Mouse (Mus musculus): ENCODE results near the gene Spg11. TPM values are rescaled to one million over a fixed set of nuclear protein-coding genes. Genes with fewer than 3 reads are reported as not detected.
"Not testable (repeated sequence)": the region's sequence is repeated elsewhere in the genome, so short reads cannot be mapped to it uniquely, and the experiment has no call there.

Gene Spg11
- total RNA-seq, 2 experiments from 2014 or later: 16.9 to 19.7 TPM

DNA sequence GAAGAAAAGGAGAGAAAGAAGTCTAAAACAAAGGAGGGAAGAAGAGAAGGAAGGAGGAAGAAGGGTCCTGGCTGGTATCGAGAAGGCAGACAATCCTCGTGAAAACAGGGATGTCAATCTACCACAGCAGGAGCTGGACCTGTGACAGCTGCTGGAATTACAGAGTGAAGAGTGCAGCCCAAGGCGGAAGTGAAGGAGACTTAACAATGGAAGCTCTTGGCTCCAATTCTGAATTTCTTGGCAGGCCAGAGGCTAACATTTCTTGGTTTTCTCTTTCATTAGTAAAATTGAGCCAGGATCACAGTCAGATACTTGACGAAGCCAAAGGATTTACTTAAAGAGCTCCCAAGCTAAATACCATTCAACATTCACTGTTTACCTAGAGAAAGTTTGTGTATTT is 31.7 kb downstream of the Spg11 start:
- intact Hi-C loops (cut with DNase I): no loop called here
- no peak for DNase-seq (ENCODE audit: low spot score in 2 of 2)

DNA sequence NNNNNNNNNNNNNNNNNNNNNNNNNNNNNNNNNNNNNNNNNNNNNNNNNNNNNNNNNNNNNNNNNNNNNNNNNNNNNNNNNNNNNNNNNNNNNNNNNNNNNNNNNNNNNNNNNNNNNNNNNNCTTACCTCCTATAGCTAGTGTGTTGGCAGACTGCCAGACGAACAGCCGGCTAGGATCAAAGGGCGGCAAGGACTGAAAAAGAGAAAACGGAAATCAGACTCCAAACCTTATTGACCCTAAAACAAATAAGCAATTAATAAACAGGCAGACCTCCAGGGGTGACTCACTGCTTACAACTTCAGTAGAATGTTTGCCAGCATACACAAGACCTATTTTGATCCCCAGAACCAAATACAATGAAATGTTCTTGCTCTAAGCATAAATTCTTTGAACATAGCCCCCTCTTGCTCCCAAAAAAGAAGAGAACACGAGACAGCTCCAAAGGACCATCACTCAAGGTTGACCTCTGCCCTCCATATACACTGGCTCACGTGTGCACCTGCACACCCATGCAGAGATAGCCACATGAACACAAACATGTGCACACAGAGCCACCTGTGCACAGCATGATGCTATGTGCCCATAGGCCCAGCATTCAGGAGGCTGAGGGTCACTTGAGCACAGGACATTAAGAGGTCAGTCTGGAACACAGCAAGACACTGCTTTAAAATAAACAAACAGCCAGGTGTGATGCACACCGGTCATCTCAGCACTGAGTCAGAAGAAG is 36.3 kb downstream of the Spg11 start:
- no peak for DNase-seq (ENCODE audit: low spot score in 2 of 2)
- intact Hi-C loops (cut with DNase I): no loop called here

DNA sequence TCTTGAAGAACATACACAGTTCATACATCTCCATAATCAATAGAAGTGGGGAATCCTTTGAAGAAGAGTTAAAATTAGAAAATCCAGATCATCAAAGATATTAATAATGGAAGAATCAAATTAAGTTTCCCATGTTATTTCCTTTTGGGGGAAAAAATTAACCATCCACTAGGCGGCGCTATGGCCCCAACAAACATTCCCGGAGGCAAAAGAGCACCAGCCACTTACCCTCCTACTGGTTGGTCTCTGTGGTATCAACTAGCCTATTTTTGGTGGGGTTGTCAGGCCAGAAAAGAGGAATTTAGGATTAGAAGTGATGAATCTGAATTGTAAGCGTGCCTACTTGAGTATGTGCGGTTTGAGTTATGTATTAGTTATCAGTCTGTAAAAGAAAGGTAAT is 48.3 kb downstream of the Spg11 start:
- peak in 1 of 2 experiments; percentile 49 for DNase-seq (ENCODE audit: low spot score in 2 of 2)

DNA sequence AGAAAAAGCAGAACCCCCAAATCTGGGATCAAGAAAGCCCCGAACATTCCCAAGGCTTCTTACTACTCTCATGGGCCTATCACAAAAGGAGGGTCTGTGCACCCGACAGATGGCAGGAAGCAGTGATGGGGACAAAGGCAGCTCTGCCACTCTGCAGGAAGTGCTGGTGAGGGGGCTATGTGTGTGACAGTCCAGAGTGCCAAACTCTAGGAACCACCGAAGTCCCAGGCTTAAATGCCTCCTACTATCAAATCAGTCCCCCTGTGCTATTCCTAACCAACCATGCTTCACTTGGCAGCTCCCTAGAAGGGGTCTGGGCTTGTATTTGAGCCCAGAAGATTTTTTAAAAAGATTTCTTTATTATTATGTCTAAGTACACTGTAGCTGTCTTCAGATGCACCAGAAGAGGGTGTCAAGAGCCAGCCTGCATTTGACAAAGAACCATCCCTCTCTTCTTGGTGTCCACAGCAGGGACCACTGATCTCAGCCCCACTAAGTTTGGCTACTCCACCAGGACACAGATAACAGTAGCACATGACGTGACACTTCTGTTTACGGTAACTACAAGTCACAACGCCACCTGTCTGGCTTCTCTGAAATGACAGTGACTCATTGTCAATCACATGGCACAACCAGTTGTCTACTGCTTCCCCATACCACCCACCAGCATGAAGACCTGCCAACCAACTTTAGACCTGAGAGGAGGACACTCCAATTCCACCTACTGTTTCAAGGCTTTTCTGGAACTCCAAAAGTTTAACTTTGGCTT is 48.9 kb downstream of the Spg11 start:
- intact Hi-C loops (cut with DNase I): no loop called here
- no peak for DNase-seq (ENCODE audit: low spot score in 2 of 2)

More for the DNA sequence above, 48.3 kb downstream of the Spg11 start:
- intact Hi-C loops (cut with DNase I): loop anchor here (5.0 kb wide), 1 partner anchor 92 kb away; the partner anchor contains the start of gene Trim69

DNA sequence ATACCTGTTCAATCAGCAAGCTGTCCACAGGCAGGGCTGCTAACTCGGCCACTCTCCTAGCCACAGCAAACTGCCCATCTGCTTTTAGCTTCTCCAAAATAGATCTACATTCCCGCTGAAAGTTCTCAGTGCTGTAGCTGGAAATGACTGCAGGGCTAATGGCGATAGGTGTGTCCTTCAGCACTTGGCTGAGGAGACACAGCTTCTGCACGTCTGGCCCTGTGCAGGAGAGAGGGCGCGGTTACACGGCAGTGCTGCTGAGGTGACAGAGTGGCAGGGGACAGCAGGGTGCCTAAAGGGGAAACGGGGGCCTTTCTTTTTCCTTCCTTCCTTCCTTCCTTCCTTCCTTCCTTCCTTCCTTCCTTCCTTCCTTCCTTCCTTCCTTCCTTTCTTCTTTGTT is 51.9 kb downstream of the Spg11 start:
- DNase-seq (ENCODE audit: low spot score in 2 of 2): no peak
- intact Hi-C loops (cut with DNase I): no loop called here

DNA sequence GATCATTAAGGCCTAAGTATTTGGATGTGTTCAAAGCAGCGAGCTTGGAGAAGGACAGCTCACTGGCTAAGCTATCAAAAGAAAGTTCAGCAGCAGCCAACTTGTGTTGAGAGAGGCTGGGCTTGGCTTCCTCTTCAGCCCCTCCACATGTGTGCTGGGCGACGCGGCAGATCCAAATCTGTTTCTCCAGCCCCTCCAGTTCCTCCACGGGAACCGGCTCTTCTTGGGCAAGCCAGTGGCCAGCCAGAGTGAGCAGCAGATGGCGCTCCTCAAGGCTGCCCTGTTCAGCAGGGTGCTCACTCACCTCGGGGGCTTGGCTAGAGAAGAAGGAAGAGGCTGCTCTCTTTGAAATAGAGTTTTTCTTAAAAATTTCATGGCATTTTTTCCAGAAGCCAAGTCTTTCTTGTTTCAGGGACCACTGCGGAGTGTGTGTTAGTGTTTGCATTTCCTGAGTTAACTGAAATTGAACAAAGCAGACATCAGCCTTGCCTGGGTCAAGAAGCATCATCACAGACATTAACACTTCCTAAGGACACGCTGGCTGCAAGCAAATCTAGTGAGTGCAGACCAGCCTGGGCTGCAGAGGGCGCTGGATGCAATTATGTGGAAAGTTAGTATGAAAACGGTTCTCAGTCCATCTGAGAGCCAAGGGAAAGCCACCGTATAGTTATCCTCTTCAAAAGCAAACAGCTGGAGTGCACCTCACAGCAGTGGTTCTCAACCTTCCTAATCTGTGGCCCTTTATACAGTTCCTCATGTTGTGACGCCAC is 52.8 kb downstream of the Spg11 start:
- DNase-seq (ENCODE audit: low spot score in 2 of 2): peak in 1 of 2 experiments; percentile 40
- intact Hi-C loops (cut with DNase I): no loop called here

DNA sequence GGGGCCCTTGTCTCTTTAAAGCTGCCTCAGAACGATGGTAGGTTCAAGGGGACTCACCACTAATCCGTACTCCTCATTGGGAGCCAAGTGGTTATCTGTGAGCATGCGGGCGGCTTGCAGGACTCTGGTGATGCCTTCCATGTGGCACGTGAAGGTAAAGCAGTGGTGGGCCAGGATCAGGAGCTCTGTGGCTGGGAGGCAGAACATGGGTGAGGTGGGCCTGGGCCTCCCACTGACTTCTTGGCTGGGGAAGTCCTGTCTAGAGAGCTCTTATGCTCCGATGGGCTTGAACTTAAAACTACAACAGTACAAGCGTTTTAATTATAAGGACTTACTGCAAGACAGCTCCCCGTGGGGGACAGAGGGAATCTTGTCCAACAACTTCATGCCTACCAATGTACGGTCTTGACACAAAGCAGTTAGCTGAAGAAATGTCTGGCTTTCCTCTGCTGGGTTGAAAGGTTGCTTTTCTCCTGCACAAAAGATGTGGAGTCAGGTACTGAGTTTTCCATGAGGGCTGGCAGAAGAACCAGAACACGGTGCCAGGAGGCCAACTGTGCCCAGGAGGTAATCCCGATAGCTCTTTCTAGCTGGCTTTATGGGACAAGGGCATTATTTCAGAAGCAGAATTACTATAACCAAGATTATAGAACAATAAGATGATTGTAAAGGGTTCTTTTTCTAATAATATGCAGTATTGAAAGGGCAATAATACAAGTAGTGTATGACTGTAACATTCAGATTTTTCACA is 58.6 kb downstream of the Spg11 start:
- intact Hi-C loops (cut with DNase I): no loop called here

DNA sequence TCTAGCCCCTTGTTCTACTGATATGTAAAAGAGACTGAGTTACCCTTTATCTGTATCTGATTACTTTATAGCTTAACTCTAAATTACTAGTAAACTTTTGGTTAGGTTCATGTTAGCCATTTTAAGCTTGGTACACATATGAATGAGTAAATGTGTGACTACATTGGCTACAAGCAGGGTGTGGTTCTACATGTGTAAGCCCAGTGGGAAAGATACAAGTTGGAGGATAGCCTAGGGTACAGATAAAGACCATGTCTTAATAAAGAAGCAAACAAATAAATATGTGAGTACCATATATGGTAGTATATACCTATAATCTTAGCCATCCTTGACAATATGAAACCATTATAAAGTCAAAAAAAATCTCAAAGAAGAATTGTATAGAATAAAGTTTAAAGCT is 74.3 kb downstream of the Spg11 start:
- no peak for DNase-seq (ENCODE audit: low spot score in 2 of 2)
- intact Hi-C loops (cut with DNase I): no loop called here

More for the DNA sequence above, 58.6 kb downstream of the Spg11 start:
- no peak for DNase-seq (ENCODE audit: low spot score in 2 of 2)

DNA sequence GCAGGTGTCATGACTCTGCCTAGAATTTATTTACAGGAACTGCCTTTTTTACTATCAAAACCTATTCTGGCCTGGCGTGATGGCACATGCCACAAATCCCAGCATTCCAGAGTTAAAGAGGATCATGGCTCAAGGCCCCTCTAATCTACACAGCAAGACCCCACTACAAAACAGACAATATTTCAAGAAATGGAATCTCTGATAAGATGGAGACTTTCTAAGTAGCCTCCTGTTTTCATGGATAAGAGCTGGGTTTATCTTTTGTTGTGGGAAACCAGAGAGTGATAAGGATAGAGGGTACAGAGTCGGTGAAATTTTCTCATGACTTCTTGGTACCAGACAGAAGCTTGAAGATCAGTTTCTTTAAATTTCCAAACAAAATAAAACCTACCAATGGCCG is 82.1 kb downstream of the Spg11 start:
- intact Hi-C loops (cut with DNase I): no loop called here
- DNase-seq (ENCODE audit: low spot score in 2 of 2): no peak

DNA sequence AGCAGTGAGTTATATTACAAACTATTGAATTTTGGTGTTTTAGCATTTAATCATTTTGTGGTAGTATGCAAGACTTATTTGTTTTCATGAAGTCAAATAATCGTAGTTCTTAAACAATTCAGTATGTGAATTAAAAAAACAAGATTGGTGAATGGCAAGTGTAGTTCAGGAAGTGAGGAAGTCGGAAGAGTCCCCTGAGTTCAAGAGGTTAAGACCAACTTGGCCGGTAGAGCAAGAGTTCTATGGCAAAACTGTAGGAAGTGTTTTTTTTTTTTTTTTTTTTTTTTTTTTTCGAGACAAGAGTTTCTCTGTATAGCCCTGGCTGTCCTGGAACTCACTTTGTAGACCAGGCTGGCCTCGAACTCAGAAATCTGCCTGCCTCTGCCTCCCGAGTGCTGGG is 86.2 kb downstream of the Spg11 start:
- no peak for DNase-seq (ENCODE audit: low spot score in 2 of 2)
- intact Hi-C loops (cut with DNase I): no loop called here

DNA sequence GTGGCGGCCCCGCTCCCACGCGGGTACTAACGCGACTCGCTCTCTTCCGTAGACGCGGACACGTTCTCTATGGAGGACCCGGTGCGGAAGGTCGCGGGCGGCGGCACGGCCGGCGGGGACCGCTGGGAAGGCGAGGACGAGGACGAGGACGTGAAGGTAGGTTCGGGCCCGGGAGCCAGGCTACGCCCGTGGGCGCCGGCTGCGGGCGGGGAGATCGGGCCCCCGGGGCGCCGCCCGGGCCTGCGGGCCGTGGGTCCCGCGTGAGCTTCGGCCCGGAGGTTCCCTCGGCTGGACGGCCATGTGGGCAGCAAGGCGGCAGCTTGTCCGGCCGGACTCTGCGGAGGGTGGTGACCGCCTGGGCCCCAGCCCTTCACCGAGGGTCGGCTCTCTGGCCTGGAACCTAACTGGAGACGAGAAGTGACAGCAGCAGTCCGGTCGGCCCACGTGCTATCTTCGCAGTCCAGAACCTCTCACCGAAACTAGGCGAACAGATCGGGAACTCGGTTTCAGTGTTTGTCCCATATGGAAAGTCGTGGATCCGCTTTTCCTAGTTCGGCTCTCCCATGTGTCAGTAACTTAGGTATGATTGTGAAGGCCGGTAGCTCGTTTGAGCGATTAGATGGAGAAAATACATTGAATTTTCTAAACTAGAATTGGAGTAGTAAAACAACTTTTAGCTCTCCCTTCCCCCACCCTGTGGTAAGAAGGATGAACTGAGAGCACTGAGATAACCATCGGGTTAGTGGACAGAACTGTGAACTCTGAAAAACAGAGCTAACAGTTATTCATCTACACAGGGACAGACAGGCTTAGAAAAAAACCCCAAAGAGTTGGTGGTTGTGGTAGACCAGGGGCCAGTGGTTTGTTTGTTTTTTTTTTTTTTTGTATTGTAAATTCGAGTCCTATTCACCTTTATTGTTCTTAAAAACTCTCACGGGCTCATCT is 89.2 kb downstream of the Spg11 start:
- intact Hi-C loops (cut with DNase I): no loop called here
- peak; percentile 8 to 25 for DNase-seq (ENCODE audit: low spot score in 2 of 2)

DNA sequence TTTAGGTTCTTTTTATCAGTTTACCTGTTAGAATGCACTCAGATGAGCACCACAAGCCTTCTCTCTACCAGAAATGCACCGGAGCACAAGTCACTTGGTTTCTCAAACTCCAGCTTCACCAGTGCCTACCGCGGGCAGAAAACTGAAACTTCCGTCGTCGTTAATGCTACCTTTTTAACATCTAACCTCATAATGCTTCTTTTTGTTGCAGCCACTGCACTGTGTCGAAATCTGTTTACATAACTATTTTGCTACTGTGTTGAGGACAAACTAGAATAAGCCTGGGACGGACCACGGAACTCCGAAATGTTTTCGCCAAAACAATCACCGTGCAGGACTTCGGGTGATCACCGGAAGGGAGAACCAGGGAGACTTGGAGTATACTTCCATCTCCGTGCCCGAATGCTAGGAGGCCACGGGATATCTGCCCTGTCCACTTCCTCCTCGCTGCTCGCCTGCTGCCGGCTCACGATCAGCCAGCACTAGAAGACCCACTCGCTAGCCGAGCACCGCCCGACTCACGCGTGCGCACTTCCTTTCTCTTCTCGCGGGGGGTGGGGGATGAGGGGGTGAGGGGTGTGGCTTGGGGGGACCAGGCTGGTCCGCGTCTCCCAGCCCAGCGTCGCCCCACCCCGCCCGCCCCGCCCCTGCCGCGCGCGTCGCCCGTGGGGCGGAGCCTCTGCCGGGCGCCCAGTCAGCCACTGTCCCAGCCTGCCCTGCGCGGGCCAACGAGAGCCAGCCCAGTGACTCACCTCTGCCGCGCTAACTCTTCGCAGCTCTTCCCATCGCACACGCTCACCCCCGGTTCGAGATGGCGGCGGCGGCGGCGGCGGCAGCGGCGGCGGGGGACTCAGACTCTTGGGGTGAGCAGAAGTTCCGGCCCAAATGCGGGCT is 90.1 kb downstream of the Spg11 start, which contains the start of gene Eif3j1:
TSS of gene Eif3j1 (plus strand) at position 685 of the 894 bp plus-strand sequence.
- DNase-seq (ENCODE audit: low spot score in 2 of 2): peak; percentile 87
- intact Hi-C loops (cut with DNase I): no loop called here

DNA sequence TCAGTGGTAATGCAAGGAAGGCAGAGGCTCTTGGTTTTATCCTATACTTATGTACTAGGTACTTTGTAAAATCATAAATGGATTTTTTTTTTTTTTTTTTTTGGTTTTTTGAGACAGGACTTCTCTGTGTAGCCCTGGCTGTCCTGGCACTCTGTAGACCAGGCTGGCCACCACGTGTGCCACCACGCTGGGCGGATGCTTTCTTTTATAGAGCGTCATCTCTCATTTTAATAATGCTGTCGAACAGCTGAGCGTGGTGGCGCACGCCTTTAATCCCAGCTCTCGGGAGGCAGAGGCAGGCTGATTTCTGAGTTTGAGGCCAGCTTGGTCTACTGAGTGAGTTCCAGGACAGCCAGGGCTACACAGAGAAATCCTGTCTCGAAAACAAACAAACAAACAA is 91.1 kb downstream of the Spg11 start:
- intact Hi-C loops (cut with DNase I); DNase-seq (ENCODE audit: low spot score in 2 of 2): not testable (repeated sequence)

DNA sequence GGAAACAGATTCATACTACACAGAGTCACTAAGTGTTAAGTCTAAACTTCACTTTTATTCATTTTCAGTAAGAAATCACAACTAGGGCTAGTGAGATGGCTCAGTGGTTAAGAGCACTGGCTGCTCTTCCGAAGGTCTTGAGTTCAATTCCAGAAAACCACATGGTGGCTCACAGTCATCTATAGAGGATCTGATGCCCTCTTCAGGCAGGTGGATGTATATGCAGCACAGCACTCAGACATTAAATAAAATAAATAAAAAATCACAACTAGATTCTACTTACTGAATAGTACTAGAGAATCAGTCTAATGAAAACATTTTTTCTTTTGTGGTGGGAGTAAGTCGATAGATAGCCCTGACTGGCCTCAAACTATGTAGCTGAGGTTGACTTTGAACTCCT is 95.9 kb downstream of the Spg11 start:
- intact Hi-C loops (cut with DNase I): no loop called here

DNA sequence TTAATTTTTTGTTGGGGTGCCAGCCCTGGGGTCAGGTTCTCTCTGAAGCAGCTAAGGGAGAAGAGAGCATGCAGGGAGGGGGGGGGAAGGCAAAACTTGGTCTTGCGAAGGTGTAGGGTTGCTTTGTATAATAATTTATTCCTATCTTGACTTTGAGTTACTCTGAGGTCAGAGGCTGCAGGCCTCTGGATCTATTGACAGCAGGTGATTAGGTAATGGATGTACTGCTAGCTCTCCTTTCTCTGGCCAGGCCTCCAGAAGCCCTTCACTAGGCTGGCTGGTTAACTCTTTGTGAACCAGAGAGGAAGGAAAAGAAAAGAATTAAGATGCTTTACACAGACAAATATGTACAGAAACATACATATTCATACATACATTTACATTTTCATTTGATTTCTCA is 99.5 kb downstream of the Spg11 start:
- no peak for DNase-seq (ENCODE audit: low spot score in 2 of 2)
- intact Hi-C loops (cut with DNase I): no loop called here

More for the DNA sequence above, 95.9 kb downstream of the Spg11 start:
- DNase-seq (ENCODE audit: low spot score in 2 of 2): no peak

DNA sequence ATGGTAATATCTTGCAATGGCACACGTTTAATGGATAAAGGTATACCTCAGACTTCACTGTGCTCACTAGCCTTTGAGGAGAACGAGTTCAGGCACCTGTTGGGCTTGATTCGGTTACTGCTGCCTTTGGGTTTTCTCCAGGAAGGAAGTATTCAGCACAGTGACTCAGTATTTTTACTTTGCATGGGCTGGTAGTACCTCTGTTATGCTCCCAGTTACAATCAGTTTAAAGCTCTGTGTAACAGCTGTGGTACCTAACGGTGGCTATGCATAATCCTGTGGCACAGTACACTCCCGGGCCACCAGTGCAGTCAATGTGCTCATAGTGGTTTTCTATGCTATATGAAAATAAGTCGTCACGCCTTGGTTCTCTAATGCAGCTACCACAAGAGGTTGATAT is 106.7 kb downstream of the Spg11 start:
- no peak for DNase-seq (ENCODE audit: low spot score in 2 of 2)
- intact Hi-C loops (cut with DNase I): no loop called here

DNA sequence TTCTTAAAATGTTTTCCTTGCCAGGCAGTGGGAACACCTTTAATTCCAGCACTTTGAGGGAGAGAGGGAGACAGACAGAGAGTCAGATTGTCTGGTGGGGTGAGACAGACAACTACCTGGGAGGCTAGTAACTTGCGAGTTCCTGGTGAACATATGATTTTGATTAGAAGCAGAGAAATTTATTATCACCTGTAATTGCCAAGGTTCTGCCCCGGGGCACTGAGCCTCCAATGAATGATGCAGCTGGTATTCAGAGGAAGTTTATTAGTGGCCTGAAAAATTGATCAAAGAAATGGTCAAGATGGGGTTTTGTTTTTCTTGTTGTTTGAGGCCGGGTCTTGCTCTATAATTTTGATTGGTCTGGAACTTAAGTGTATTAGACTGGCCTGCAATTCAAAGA is 109.4 kb downstream of the Spg11 start:
- DNase-seq (ENCODE audit: low spot score in 2 of 2): no peak

More for the DNA sequence above, 109.4 kb downstream of the Spg11 start:
- intact Hi-C loops (cut with DNase I): no loop called here

Data from left cerebral cortex, postnatal 14 days (tissue).